Mouse (Mus musculus) spleen, adult 2 months (tissue): Measurements from ENCODE around the gene Pcdh15. TPM values are rescaled to one million over a fixed set of nuclear protein-coding genes. Genes with fewer than 3 reads are reported as not detected.

Source experiments
- DNase-seq, 2 experiments: peaks; one replicate each; pipeline versions ENCODE4 v3.0.0 to v3.0.0-alpha.2; 2012 to 2021; ENCODE audit warnings: low spot score in 2 of 2, low read depth in 1 of 2
- H3K27ac ChIP-seq: fragments of 200-500 bp; 2 replicates; pipeline ENCODE4 v1.5.1; 2012; ENCODE audit warnings: low read length, inconsistent platforms; ENCODE audit not compliant: insufficient read depth
- H3K27me3 ChIP-seq: fragments of 200-500 bp; 2 replicates; pipeline ENCODE4 v1.6.1; 2012; ENCODE audit warnings: mild to moderate bottlenecking, moderate library complexity, low read length, inconsistent platforms; ENCODE audit not compliant: control insufficient read depth, insufficient read depth
- H3K36me3 ChIP-seq: fragments of 200-500 bp; 2 replicates; pipeline ENCODE4 v1.6.1; 2012; ENCODE audit warnings: mild to moderate bottlenecking, low read length, inconsistent platforms; ENCODE audit not compliant: control insufficient read depth, insufficient read depth
- H3K4me1 ChIP-seq: fragments of 200-500 bp; 2 replicates; pipeline ENCODE4 v1.6.1; 2011; ENCODE audit warnings: inconsistent platforms; ENCODE audit not compliant: control insufficient read depth, insufficient read depth, insufficient read length
- H3K4me3 ChIP-seq: fragments of 200-500 bp; 2 replicates; pipeline ENCODE4 v1.5.1; 2011; ENCODE audit warnings: mild to moderate bottlenecking, inconsistent platforms; ENCODE audit not compliant: insufficient read depth, insufficient read length; ENCODE audit errors: extremely low read depth
- CTCF ChIP-seq: fragments of 200-500 bp; IDR thresholded peaks from 2 replicates; pipeline ENCODE4 v1.5.1; 2011; ENCODE audit warnings: mild to moderate bottlenecking, inconsistent platforms; ENCODE audit not compliant: insufficient read depth, insufficient read length, insufficient replicate concordance; ENCODE audit errors: extremely low read depth
- POLR2A ChIP-seq: fragments of 200-500 bp; IDR thresholded peaks from 2 replicates; pipeline ENCODE4 v1.6.1; 2011; ENCODE audit warnings: low read depth, low read length, inconsistent platforms
- WGBS: fragments of 180-500 bp; shearing (Covaris S2); methylation state at CpG from one replicate; pipeline ENCODE4 v1.1.7; 2018; 5-methylcytosine and 5-hydroxymethylcytosine counted together
- polyA plus RNA-seq: library from polyadenylated mRNA; depleted of rRNA; stranded (reverse); fragments of >200 nt; gene quantifications from 2 replicates; pipeline ENCODE4 v1.2.3, GENCODE M21; 2012

The Pcdh15 gene
- polyA plus RNA-seq, 1 experiment: 0.51 TPM

DNA sequence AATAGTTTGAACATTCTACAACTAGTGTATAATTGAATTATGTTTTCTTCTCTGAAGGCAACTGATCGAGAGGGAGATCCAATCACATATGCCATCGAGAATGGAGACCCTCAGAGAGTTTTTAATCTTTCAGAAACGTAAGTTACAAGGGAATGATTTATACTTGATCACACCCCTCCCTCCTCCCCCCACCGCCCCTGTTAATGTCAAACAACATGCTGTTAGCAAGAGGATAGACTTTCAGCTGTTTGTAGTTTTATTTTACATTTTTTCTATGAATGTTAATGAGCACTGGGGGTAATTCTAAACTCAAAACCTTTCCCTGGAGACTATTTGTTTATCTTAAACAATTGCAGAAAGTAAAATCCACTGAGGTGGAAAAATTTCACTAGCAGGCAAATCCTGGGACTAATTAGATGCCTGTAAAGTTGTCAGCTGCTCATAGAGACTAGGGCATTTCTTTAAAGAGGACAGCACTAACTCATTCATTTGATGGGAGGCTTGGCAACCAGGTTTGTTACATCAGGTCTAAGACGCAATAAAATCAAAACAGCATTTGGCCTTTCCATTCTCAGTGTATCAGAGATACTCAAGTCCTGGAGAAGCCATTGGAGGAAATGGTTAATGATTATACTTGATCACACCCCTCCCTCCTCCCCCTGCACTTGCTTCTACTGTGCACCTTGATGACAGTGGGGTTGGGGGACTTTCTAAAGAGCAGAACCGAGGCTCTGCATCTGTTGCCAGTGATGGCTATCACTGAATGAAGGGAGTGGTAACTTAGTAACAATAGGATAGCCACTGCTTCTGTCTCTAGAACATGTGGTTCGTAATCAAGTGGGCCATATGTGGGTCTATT lies 1280.4 kb downstream of the Pcdh15 start:
- no peaks in the 10 kb centered on the region for H3K4me1 ChIP-seq
- H3K27me3 ChIP-seq: no peaks in the 10 kb centered on the region
- H3K27ac ChIP-seq: no peak overlapping the region
- no peaks in the 10 kb centered on the region for H3K36me3 ChIP-seq
- no peak for DNase-seq
- TF ChIP-seq CTCF: no peak
- no peak for TF ChIP-seq POLR2A
- WGBS: 72% methylated on average over 7 of the region's 7 CpGs
- H3K4me3 ChIP-seq: no peak overlapping the region

DNA sequence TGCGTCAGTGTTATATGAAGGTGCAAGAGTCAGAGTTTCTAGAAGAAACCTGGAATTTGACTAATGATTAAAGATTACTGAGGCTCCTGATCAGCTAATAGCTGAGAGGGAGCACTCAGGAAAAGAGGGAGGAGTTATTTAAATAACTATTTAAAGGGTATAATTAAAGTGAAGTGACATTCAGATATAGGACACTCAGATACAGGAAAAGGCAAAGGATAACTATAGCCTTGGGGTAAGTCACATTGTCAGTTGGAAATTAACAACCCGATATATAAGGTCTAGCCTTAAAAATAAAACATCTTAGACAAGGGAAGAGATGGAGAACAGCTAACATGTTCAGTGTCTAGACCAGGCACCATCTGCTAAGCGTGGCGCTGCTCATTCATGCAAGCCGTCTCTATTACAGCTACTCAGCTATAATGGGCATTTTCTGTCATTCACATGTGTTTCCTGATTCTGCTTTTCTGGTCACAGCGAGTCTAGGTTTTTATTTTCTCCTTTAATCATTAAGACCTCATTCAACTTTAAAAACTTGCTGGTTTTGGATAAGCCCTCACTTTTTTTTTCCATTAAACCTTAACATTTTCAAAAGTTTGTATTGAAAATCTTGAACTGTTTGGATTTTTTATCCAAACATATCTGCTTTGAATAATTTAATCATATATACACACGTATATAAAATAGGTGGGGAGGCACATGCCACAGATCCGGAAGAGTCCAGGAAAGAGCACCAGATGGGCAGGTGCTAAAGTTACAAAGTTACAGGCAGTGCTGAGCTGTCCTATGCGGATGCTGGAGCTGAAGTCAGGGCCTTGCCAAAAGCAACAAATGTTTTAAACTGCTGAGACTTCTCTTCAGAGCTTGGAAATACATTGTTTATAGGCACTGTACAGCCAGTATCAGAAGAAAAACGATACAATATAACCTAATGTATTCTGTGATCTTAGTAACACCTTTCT lies 1288.7 kb downstream of the Pcdh15 start:
- no peaks in the 10 kb centered on the region for H3K4me1 ChIP-seq
- no peaks in the 10 kb centered on the region for H3K36me3 ChIP-seq
- TF ChIP-seq CTCF (no peak), POLR2A (no peak)
- H3K4me3 ChIP-seq: no peak overlapping the region
- H3K27ac ChIP-seq: no peak overlapping the region
- no peak for DNase-seq
- WGBS: 81% methylated on average over 10 of the region's 10 CpGs
- no peaks in the 10 kb centered on the region for H3K27me3 ChIP-seq

DNA sequence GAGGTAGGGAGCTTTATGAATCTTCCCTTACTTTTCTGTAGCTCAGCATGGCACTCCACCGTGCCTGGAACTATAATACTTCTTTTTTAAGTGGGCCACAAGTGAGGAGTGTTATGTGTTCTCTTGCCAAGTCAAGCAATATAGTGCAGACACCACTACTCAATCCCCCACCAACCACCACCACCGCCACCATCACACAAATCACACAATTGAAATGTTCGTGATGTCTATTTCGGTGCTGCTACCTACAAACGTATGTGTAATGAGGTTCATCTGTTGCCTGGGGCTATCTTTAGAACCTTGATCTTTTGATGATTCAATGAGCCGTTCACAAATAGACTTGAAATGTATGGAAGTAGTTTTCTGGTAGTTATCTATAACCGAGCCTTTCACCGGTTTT lies 1304.0 kb downstream of the Pcdh15 start:
- no peaks in the 10 kb centered on the region for H3K36me3 ChIP-seq
- WGBS: 86% methylated on average over 8 of the region's 8 CpGs

DNA sequence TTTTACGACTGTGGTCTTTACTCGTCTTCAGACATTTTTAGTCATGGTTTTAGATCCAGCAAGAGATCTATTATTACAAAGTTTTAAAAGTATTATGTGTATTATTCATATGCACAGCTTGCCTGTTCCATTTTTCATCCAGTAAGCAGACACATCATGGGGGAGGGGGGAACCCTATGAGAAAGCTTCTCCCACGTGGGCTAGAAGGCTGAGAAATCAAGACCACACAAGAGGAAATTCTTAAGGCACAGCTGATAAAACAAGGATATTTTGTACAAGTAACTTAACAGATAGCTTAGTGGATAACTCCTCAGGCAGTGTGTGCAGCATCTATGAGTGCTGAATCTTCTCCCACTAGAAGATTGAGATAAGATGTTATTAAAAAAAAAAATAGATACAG lies 1314.9 kb downstream of the Pcdh15 start:
- no peaks in the 10 kb centered on the region for H3K4me1 ChIP-seq
- H3K27me3 ChIP-seq: no peaks in the 10 kb centered on the region
- TF ChIP-seq CTCF (no peak), POLR2A (no peak)
- no peaks in the 10 kb centered on the region for H3K36me3 ChIP-seq
- no peak overlapping the region for H3K27ac ChIP-seq
- no peak overlapping the region for H3K4me3 ChIP-seq
- 71% methylated on average over 3 of the region's 3 CpGs for WGBS
- no peak for DNase-seq

More for the DNA sequence above, 1304.0 kb downstream of the Pcdh15 start:
- no peak for TF ChIP-seq CTCF
- TF ChIP-seq POLR2A: no peak
- Histone ChIP-seq H3K27me3 (no peaks in the 10 kb centered on the region), H3K4me1 (no peaks in the 10 kb centered on the region), H3K4me3 (no peak overlapping the region), H3K27ac (no peak overlapping the region)
- no peak for DNase-seq

DNA sequence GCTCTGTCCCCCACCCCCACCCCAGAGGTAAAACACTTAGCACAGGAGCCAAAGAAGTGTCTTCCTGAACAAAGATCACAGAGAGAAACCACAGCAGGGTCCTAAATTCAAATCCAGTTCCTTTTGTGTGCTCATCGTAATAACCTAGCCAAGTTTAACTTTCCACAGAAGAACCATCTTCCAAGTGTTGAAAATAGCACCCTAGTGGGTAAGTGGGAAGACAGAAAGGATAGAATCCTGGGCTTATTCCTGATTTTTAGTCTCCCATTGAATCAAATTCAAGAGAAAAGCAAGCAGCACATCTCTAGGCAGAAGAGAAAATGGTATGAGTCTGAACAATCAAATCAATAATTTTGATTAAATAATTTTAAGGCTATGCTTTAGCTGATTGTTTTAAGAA lies 1315.8 kb downstream of the Pcdh15 start:
- Histone ChIP-seq H3K27me3 (no peaks in the 10 kb centered on the region), H3K4me3 (no peak overlapping the region), H3K27ac (no peak overlapping the region), H3K36me3 (no peaks in the 10 kb centered on the region), H3K4me1 (no peaks in the 10 kb centered on the region)
- WGBS: 83% methylated on average over 1 of the region's 1 CpGs
- TF ChIP-seq CTCF (no peak), POLR2A (no peak)
- DNase-seq: no peak

DNA sequence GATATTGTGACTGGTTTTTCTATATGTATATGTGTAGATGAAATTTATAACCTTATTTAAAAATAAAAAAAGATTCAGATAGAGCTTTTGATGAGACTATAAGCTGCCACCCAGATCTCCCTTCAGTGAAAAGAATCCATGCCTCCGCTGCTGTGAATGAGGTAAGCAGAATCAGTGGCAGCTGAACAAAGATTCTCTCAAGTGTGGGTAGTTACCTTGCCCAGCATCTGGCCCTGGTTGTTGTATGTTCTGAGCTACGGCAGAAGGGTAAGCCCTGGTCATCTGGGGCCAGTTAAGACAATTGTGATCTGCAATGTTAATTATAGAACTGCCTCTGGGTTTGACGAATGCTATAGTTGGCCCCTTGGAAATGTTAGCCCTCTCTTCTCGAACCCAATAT lies 1316.2 kb downstream of the Pcdh15 start:
- 76% methylated on average over 4 of the region's 4 CpGs for WGBS
- DNase-seq: no peak
- Histone ChIP-seq H3K4me1 (no peaks in the 10 kb centered on the region), H3K4me3 (no peak overlapping the region), H3K27ac (no peak overlapping the region), H3K36me3 (no peaks in the 10 kb centered on the region), H3K27me3 (no peaks in the 10 kb centered on the region)
- TF ChIP-seq POLR2A: no peak
- no peak for TF ChIP-seq CTCF
